Mouse (Mus musculus) adrenal gland, postnatal 14 days (tissue): ENCODE data around the gene Mturn. TPM values are rescaled to one million over a fixed set of nuclear protein-coding genes. Genes with fewer than 3 reads are reported as not detected.

Experiments
- DNase-seq: peaks from one replicate; pipeline ENCODE4 v3.0.0; 2021; ENCODE audit warnings: mixed read lengths
- total RNA-seq: library from RNA; stranded (reverse); gene quantifications from 2 replicates; pipeline ENCODE4 v1.2.3, GENCODE M21; 2021

Gene Mturn
- total RNA-seq, 1 experiment from 2014 or later = 15.1 TPM

DNA sequence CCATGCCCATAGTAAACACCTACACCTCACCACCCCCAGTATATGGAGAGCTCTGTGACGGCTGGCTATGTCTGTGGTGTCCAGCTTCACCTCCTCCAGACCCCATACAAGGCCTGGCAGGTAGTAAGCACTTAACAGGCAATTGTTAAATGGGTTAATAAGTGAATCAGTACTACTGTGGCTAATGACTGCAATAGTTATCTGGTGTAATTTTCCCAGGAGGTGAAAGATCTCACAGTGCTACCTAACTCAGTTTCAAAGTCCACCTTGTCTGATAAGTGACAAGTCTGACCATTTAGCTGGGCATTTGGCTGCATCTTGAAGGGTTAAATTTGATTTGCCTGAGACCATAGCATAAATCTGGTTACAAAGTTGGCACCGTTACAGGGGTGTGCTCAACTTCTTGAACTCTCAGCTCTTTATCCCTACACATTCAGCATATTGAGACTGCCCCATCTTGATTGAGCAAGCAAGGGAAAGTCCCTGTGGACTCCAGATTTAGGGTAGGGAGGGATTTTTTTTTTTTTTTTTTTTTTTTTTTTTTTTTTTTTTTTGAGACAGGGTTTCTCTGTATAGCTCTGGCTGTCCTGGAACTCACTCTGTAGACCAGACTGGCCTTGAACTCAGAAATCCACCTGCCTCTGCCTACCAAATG, 48.2 kb downstream of the Mturn start:
- DNase-seq = no peak

DNA sequence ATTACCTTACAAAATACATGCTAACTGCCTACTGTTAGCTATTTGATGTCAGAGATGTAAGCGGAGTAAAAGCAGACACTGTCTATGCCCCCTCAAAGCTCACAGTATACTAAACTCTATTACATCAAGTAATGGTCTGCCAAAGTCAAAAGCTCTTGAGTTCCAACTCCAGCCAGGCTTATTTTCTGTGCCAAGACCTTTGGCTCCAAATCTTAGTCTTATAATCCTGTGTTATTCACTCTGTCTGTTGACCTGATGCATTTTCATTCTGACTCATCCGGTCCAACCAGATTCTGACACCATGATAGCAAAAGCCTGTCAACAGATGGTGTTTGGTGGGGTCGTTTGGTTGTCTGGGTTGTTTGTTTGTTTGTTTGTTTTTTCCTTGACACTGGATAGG, 50.3 kb downstream of the Mturn start:
- DNase-seq = no peak

DNA sequence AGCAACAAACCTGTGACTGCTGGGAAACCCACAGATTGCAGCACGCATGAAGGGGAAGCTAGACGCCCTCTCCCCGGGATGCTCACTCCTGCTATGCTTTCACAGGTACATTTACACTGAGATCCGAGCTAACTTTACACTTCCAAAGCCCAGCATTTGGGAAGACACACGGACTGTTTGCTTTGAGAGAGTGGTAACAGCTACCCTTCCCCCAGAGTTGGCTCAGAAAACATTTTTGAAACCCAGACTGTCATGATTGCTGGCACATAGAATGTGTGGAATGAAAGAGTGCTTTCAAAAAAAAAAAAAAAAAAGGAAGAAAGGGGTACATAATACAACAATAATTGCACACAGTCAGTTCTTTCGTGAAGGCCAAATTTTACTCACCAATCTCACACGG, 51.3 kb downstream of the Mturn start:
- no peak for DNase-seq

- DNase-seq = no peak
These were observed 54.7 kb downstream of the Mturn start for GRCm38 (mm10) chr6:54736126-54736525.

GRCm38 (mm10) chr6:54737255-54737654, 55.8 kb downstream of the Mturn start:
- DNase-seq = no peak

- DNase-seq = no peak
These were observed 56.3 kb downstream of the Mturn start for GRCm38 (mm10) chr6:54737684-54738083.

- DNase-seq = no peak
These were observed 67.6 kb downstream of the Mturn start for GRCm38 (mm10) chr6:54749056-54749455.

- no peak for DNase-seq
These were observed 70.2 kb downstream of the Mturn start for GRCm38 (mm10) chr6:54751621-54752020.

- no peak for DNase-seq
These were observed 70.7 kb downstream of the Mturn start for GRCm38 (mm10) chr6:54752076-54752475.

Other genes starting within 250 kb of the Mturn start
- 24.8 and 31.0 TPM in 2 replicates for gene Scrn1, start 115.1 kb upstream of the Mturn start, total RNA-seq
- 16.3 and 16.9 TPM in 2 replicates for gene Plekha8, start 86.5 kb upstream of the Mturn start, total RNA-seq
- 17.9 and 20.1 TPM in 2 replicates for gene Fkbp14, start 84.3 kb upstream of the Mturn start, total RNA-seq
- 28.3 and 30.0 TPM in 2 replicates for gene Znrf2, start 135.3 kb downstream of the Mturn start, total RNA-seq